Mouse (Mus musculus) E14TG2a.4 (cell line): ENCODE measurements around the gene Ankrd7.

Experiments used
- CTCF ChIP-seq: conservative IDR thresholded peaks from 2 replicates; pipeline ENCODE4 v1.5.1; 2014; ENCODE audit warnings: low read length
- NANOG ChIP-seq: IDR thresholded peaks from 2 replicates; pipeline ENCODE4 v1.6.1; 2014; ENCODE audit warnings: borderline replicate concordance, low read length, mixed read lengths
- POU5F1 ChIP-seq: IDR thresholded peaks from 2 replicates; pipeline ENCODE4 v1.6.1; 2014; ENCODE audit warnings: low read length, borderline replicate concordance

GRCm38 (mm10) chr6:18819343-18819742 is 46.8 kb upstream of the Ankrd7 start:
- TF ChIP-seq CTCF (peak; percentile 43), NANOG (no peak), POU5F1 (no peak)
